Mouse (Mus musculus): ENCODE results near the gene Susd6. TPM values are rescaled to one million over a fixed set of nuclear protein-coding genes. Genes with fewer than 3 reads are reported as not detected.

Susd6 gene
- total RNA-seq, 4 experiments from 2014 or later, result 70.6 to 75.8 (median 73.7) TPM

DNA sequence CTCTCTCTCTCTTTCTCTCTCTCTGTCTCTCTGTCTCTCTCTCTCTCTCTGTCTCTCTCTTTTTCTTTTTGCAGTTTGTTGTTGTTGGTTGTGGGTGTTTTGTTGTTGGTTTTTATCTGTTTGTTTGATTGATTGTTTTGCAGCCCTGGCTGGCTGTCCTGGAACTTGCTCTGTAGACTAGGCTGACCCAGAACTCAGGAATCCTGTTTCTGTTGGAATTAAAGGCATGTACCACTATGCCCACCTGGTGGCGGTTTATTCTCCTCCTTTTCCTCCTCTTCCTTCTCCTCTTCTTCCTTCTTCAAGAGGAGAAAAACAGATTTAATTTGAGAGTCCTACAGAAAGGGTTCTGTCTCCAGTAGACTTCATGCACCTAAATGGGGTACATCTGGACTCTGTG is 137.2 kb downstream of the Susd6 start:
- no peak for DNase-seq (ENCODE audit: low spot score)

DNA sequence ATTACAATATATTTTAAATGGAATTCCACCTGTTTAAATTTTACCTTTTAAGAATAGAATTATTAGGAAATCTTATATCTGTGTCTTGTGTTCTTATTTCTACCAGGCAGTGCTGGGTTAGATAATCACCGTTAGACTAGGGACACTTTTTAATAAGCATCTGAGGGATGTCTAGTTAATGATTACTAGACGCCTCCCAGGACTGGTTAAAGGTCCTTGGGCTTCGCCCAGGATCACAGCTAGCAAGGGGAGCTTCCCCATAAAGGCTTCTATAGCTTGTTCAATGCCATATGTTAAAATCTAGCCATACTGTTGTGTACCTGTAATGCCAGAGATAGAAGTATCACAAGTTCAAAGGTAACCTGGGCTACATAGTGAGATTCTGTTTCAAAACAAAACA is 138.6 kb downstream of the Susd6 start:
- DNase-seq (ENCODE audit: low spot score), result no peak

DNA sequence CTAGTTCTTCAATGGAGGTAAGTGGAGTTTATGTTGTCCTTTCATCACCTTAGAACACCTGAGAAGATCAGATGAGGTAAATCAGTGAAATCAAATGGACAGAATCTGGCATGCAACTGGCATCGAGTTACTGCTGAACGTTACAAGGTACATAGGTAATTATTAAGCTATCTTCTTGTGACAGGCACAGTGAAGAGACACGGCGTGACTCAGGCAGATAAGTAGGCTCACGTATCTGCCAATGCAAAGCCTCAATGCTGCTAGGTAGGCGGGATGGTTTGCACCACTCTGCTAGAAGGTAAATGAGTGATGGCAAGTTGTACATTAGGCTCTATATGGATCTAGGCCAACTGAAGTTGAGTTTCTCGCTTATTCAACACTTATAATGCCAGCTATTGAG is 139.8 kb downstream of the Susd6 start:
- no peak for DNase-seq (ENCODE audit: low spot score)

Other genes with a start within 250 kb of the Susd6 start
- gene Slc39a9, start 146.6 kb upstream of the Susd6 start, total RNA-seq (2022), result 10 to 100 TPM; 13.7 to 17.9 (median 14.7) TPM
- gene Erh, start 146.2 kb upstream of the Susd6 start, total RNA-seq (2022), result 10 to 100 TPM; 16.3 to 23.0 (median 21.1) TPM
- gene Plekhd1, start 97.9 kb upstream of the Susd6 start, total RNA-seq (2022), result under 1 TPM in 2 of 4 experiments, not detected in 2; 0.09 to 0.20 TPM
- gene Ccdc177, start 29.8 kb upstream of the Susd6 start, total RNA-seq (2022), result under 1 TPM in 1 of 4 experiments, not detected in 3; 0.08 TPM
- gene Srsf5, start 155.0 kb downstream of the Susd6 start, total RNA-seq (2022), result 100 to 1,000 TPM in 2 of 4 experiments, 10 to 100 TPM in 2; 63.1 to 209 (median 139) TPM
- not detected for gene Slc10a1, start 178.2 kb downstream of the Susd6 start, total RNA-seq (2022)
- 1 to 10 TPM; 5.1 to 6.7 (median 5.6) TPM for gene Smoc1, start 236.3 kb downstream of the Susd6 start, total RNA-seq (2022)